Mouse (Mus musculus): ENCODE measurements around the gene Lsamp. TPM values are rescaled to one million over a fixed set of nuclear protein-coding genes. Genes with fewer than 3 reads are reported as not detected.
"Not testable (repeated sequence)": the region's sequence is repeated elsewhere in the genome, so short reads cannot be mapped to it uniquely, and the experiment has no call there.

The Lsamp gene
- polyA plus RNA-seq, 1 experiment from 2014 or later, result 5.5 TPM

DNA sequence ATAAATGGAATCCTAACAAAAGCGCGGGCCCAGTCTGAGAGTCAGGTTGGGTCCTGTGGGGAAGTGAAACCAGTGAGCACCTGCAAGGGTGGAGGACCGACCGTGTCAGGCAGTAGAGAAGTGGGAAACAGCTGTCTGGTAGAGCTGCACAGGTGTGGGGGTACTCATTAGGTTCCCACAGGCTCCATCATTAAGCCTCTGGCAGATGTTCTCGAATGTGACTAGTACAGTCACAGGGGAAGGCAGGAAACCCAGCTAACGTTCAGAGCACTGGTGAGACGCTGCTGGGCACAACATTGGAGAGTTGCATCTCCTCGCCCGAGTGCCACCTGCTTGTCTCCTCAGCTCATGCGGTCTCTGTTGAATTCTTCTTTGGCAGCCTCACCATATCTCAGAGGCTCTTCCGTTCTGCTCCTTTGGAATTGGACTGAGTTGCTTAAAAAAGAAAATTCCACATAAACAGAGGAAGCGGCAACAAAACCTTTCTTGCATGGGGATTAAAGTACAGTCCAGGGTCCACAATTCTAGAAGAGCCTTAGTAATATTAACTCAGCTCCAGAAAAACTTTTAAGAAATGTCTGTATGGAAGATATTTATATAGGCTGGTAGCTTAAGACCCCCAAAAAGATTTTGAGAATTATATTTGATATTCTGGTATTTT is 588.1 kb downstream of the Lsamp start:
- Histone ChIP-seq H3K4me2 (replicated peaks; ENCODE audit: low read depth, low read length) (no peak overlapping the region), H3K27ac (ENCODE audit: low read depth, low read length) (no peak overlapping the region), H3K4me3 (ENCODE audit: low read length) (no peak overlapping the region), H3K4me1 (ENCODE audit: control insufficient read depth, insufficient read depth, low read length) (no peaks in the 10 kb centered on the region), H3K36me3 (ENCODE audit: control insufficient read depth, insufficient read depth, low read length) (no peaks in the 10 kb centered on the region), H3K27me3 (ENCODE audit: control insufficient read depth, insufficient read depth, low read length) (no peaks in the 10 kb centered on the region), H3K9me3 (ENCODE audit: control insufficient read depth, low read length) (no peaks in the 10 kb centered on the region), H3K9ac (ENCODE audit: low read depth, low read length) (no peak overlapping the region)
- 88% methylated on average over 12 of the region's 12 CpGs for whole genome bisulfite sequencing
- ATAC-seq (ENCODE audit: low FRiP score, low TSS enrichment), result no peak

DNA sequence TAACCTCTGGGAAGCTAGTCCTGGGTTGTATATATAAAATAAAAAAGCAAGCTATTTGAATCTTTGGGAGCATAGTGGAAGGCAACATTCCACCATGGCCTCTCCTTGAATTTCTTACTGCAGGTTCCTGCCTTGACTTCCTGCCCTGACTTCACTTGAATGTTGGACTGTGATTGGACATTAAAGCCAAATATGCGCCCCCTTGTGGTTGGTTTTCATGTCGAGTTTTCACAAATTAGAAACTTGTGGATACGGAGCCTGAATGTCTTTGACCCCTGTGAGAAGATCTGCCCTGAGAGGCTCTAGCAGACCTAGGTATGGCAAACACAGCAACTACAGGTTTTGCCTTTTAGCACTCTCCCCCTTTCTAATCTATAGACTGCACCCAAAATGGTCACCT is 597.9 kb downstream of the Lsamp start:
- Histone ChIP-seq H3K36me3 (ENCODE audit: control insufficient read depth, insufficient read depth, low read length) (no peaks in the 10 kb centered on the region), H3K4me1 (ENCODE audit: control insufficient read depth, insufficient read depth, low read length) (no peaks in the 10 kb centered on the region), H3K9me3 (ENCODE audit: control insufficient read depth, low read length) (no peaks in the 10 kb centered on the region), H3K27me3 (ENCODE audit: control insufficient read depth, insufficient read depth, low read length) (no peaks in the 10 kb centered on the region), H3K27ac (ENCODE audit: low read depth, low read length) (no peak overlapping the region), H3K4me2 (replicated peaks; ENCODE audit: low read depth, low read length) (no peak overlapping the region), H3K4me3 (ENCODE audit: low read length) (no peak overlapping the region), H3K9ac (ENCODE audit: low read depth, low read length) (no peak overlapping the region)
- ATAC-seq (ENCODE audit: low FRiP score, low TSS enrichment), result no peak
- WGBS, result 63% methylated on average over 3 of the region's 3 CpGs

DNA sequence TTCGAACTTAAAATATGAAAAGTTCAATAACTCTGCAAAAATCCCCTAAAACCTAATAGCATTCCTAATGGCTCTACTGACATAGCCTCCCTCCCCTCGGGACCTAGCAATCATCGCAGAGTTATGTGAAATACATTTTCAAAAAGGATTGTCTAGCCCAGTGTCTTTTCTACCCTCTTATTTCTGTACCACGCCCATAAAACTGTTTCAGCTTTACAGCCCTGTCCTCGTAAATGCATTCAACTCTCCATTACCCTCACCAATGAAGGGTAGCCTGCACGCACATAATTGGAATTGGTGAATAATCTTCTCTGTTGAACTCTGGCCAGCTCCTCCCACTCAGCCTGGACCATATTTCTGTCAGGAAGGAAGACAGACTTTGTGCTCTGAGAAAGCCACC is 609.0 kb downstream of the Lsamp start:
- 51% methylated on average over 6 of the region's 6 CpGs for WGBS
- no peak for ATAC-seq (ENCODE audit: low FRiP score, low TSS enrichment)
- Histone ChIP-seq H3K4me2 (replicated peaks; ENCODE audit: low read depth, low read length) (no peak overlapping the region), H3K36me3 (ENCODE audit: control insufficient read depth, insufficient read depth, low read length) (no peaks in the 10 kb centered on the region), H3K9me3 (ENCODE audit: control insufficient read depth, low read length) (no peaks in the 10 kb centered on the region), H3K9ac (ENCODE audit: low read depth, low read length) (no peak overlapping the region), H3K4me3 (ENCODE audit: low read length) (no peak overlapping the region), H3K27me3 (ENCODE audit: control insufficient read depth, insufficient read depth, low read length) (no peaks in the 10 kb centered on the region), H3K27ac (ENCODE audit: low read depth, low read length) (no peak overlapping the region), H3K4me1 (ENCODE audit: control insufficient read depth, insufficient read depth, low read length) (no peaks in the 10 kb centered on the region)

DNA sequence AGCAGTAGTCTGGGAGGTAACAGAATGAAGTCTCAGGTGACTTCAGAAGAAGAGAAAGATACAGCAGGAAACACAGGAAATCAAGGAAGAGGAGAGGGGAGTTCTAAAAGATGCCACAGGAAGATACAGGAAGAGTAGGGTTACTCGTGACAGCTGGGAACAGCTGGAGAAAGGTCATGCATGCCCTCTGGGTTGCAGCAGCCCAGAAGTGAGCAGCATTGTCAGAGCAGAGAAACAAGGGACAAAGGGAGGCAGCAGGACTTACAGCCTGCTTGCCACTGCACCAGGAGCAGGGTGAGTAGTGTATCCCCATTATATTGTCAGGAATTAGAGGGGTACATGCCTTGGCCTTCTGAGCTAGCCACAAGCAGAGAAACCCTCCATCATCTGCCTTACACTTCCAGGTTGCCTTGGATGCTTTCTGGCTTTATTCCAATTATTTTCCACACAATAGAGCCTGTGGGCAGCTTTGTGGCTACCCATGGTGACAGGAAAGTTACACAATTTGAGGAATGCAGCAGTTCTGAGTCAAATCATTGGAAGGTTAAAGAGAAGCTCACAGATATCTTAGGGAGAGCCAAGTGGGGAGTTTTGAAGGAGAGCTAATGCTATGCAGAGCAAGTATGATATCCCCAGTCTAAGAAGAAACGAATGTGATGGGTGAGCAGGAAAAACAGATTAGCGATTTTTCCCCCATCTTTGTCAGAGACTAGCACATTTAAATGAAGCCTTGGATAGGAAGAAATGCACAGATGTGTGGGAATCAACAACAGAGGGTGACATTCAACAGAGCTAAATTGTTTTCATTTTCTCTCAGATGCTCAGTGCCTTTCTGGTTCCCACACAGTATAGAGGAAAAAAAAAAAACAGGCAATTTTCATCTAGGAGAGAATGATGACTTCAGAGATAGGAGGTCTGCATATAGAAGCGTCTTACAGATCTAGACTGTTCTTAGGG is 617.5 kb downstream of the Lsamp start:
- no peak for ATAC-seq (ENCODE audit: low FRiP score, low TSS enrichment)
- no peak overlapping the region for H3K4me3 ChIP-seq (ENCODE audit: low read length)

DNA sequence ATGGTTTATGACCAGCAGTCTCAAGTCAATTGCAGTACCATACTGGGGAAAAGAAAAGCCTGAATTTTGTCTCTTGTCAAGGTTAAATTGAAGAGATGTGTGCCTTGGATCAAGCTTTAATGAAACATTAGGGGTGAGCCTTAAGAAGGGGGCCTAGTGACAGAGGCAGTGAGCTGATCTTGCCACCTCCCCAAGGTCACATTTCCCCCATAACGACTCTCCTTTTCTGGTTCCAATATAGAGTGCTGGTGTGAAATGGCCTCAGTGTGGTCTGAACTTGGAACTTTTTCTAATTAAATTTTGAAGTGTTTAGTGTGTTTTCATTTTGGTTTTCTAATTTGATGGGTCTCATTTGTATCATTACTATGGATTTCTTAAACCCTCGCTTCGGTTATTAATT is 623.3 kb downstream of the Lsamp start:
- H3K4me2 ChIP-seq (replicated peaks; ENCODE audit: low read depth, low read length), result no peak overlapping the region
- H3K27ac ChIP-seq (ENCODE audit: low read depth, low read length), result no peak overlapping the region
- H3K9ac ChIP-seq (ENCODE audit: low read depth, low read length), result no peak overlapping the region
- no peaks in the 10 kb centered on the region for H3K9me3 ChIP-seq (ENCODE audit: control insufficient read depth, low read length)
- WGBS, result 82% methylated on average over 3 of the region's 3 CpGs
- no peaks in the 10 kb centered on the region for H3K4me1 ChIP-seq (ENCODE audit: control insufficient read depth, insufficient read depth, low read length)
- H3K27me3 ChIP-seq (ENCODE audit: control insufficient read depth, insufficient read depth, low read length), result no peaks in the 10 kb centered on the region
- H3K36me3 ChIP-seq (ENCODE audit: control insufficient read depth, insufficient read depth, low read length), result no peaks in the 10 kb centered on the region
- no peak overlapping the region for H3K4me3 ChIP-seq (ENCODE audit: low read length)
- ATAC-seq (ENCODE audit: low FRiP score, low TSS enrichment), result no peak

More for the DNA sequence above, 617.5 kb downstream of the Lsamp start:
- no peaks in the 10 kb centered on the region for H3K36me3 ChIP-seq (ENCODE audit: control insufficient read depth, insufficient read depth, low read length)
- 47% methylated on average over 4 of the region's 4 CpGs for WGBS
- no peaks in the 10 kb centered on the region for H3K4me1 ChIP-seq (ENCODE audit: control insufficient read depth, insufficient read depth, low read length)
- no peaks in the 10 kb centered on the region for H3K27me3 ChIP-seq (ENCODE audit: control insufficient read depth, insufficient read depth, low read length)
- no peak overlapping the region for H3K4me2 ChIP-seq (replicated peaks; ENCODE audit: low read depth, low read length)
- no peak overlapping the region for H3K27ac ChIP-seq (ENCODE audit: low read depth, low read length)
- no peak overlapping the region for H3K9ac ChIP-seq (ENCODE audit: low read depth, low read length)
- H3K9me3 ChIP-seq (ENCODE audit: control insufficient read depth, low read length), result no peaks in the 10 kb centered on the region

DNA sequence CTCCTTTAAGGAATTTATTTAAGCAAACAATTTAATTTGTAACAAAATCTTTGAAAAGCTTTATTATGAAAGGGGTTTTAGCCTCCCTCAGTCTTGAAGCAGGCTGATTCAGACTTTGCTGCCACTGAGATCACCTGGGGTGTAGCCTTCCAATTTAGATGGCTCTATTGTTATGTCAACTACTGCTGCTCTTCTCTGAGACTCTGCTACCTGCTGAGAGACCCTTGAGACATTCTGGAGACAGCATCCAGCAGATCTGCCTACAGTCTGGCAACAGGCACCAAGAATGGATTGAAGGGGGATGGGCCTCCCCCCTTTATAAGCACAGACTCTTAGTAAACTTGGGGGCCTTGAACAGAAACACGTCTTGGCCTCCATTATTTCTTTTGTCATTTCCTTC is 632.5 kb downstream of the Lsamp start:
- H3K27ac ChIP-seq (ENCODE audit: low read depth, low read length); H3K4me2 ChIP-seq (replicated peaks; ENCODE audit: low read depth, low read length); H3K27me3 ChIP-seq (ENCODE audit: control insufficient read depth, insufficient read depth, low read length); ATAC-seq (ENCODE audit: low FRiP score, low TSS enrichment); H3K9me3 ChIP-seq (ENCODE audit: control insufficient read depth, low read length); H3K36me3 ChIP-seq (ENCODE audit: control insufficient read depth, insufficient read depth, low read length); H3K4me3 ChIP-seq (ENCODE audit: low read length); H3K4me1 ChIP-seq (ENCODE audit: control insufficient read depth, insufficient read depth, low read length); H3K9ac ChIP-seq (ENCODE audit: low read depth, low read length): not testable (repeated sequence)
- 4% methylated on average over 1 of the region's 1 CpGs for WGBS

DNA sequence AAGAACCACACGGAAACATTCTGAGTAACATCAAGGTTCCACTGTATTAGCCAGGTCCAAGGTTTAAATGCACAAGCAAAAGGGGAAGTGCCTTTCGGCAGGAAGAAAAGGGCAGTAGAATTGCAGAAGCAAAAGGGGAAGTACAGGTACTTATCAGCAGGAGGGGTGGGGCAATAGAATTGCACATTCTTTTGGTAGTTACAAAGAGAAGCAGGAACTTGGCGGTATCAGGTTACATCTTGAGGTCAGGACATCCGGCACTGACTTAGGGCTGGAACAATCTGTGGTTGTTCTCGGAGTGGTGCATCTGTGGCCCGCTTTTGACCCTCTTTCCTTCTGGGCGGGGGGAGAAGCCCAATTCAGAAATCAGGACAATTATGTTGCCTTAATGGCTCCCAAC is 636.9 kb downstream of the Lsamp start:
- not testable (repeated sequence) for H3K4me1 ChIP-seq (ENCODE audit: control insufficient read depth, insufficient read depth, low read length); H3K36me3 ChIP-seq (ENCODE audit: control insufficient read depth, insufficient read depth, low read length); H3K9me3 ChIP-seq (ENCODE audit: control insufficient read depth, low read length); H3K9ac ChIP-seq (ENCODE audit: low read depth, low read length); H3K4me2 ChIP-seq (replicated peaks; ENCODE audit: low read depth, low read length); H3K27me3 ChIP-seq (ENCODE audit: control insufficient read depth, insufficient read depth, low read length); H3K27ac ChIP-seq (ENCODE audit: low read depth, low read length); H3K4me3 ChIP-seq (ENCODE audit: low read length); ATAC-seq (ENCODE audit: low FRiP score, low TSS enrichment)
- WGBS, result 60% methylated on average over 7 of the region's 7 CpGs

DNA sequence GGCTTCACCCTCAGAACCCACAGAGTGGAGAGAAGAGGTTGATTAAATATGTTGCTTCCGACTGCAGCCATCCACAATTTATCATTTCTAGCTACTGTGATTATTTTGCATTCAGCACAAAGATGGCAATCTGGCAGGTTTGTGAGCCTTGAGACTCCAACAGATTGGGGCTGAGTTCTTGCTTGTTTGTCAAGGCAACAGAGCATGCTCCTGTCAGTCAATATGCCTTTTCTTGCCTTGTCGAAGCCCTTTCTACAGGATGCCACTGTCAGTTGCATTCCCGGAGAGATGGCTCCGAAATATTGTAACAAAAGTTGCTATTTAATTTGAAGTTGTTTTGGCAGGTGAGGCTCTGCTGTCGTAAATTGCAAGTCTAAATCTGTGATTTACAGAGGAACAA is 643.0 kb downstream of the Lsamp start:
- Histone ChIP-seq H3K27me3 (ENCODE audit: control insufficient read depth, insufficient read depth, low read length) (no peaks in the 10 kb centered on the region), H3K4me3 (ENCODE audit: low read length) (no peak overlapping the region), H3K36me3 (ENCODE audit: control insufficient read depth, insufficient read depth, low read length) (no peaks in the 10 kb centered on the region), H3K9ac (ENCODE audit: low read depth, low read length) (no peak overlapping the region), H3K27ac (ENCODE audit: low read depth, low read length) (no peak overlapping the region), H3K4me1 (ENCODE audit: control insufficient read depth, insufficient read depth, low read length) (no peaks in the 10 kb centered on the region), H3K4me2 (replicated peaks; ENCODE audit: low read depth, low read length) (no peak overlapping the region), H3K9me3 (ENCODE audit: control insufficient read depth, low read length) (no peaks in the 10 kb centered on the region)
- 84% methylated on average over 5 of the region's 5 CpGs for WGBS
- no peak for ATAC-seq (ENCODE audit: low FRiP score, low TSS enrichment)

Data from kidney, embryonic 14.5 days (tissue).